Mouse (Mus musculus) intestine, postnatal 0 days (tissue): ENCODE results near the gene Qtrt1. TPM values are rescaled to one million over a fixed set of nuclear protein-coding genes. Genes with fewer than 3 reads are reported as not detected.
"Not testable (repeated sequence)": the region's sequence is repeated elsewhere in the genome, so short reads cannot be mapped to it uniquely, and the experiment has no call there.

ENCODE experiments used
- ATAC-seq: fragments of 200-750 bp; cut with Nextera tagmentation; 2 replicates; pipeline ENCODE4 v1.8.0; 2017; ENCODE audit warnings: mild to moderate bottlenecking, moderate TSS enrichment, moderate library complexity
- H3K27ac ChIP-seq: fragments of 300-500 bp; sonication (generic); 2 replicates; pipeline ENCODE4 v1.5.1; 2014; ENCODE audit warnings: mild to moderate bottlenecking, low read depth, low read length, moderate library complexity
- H3K27me3 ChIP-seq: fragments of 300-500 bp; sonication (generic); replicated peaks from 2 replicates; pipeline ENCODE4 v1.6.1; 2014; ENCODE audit warnings: low read length, mixed read lengths; ENCODE audit not compliant: control insufficient read depth, insufficient read depth
- H3K36me3 ChIP-seq: fragments of 300-500 bp; sonication (generic); 2 replicates; pipeline ENCODE4 v1.6.1; 2014; ENCODE audit warnings: mild to moderate bottlenecking, moderate library complexity; ENCODE audit not compliant: control insufficient read depth, insufficient read depth
- H3K4me1 ChIP-seq: fragments of 300-500 bp; sonication (generic); replicated peaks from 2 replicates; pipeline ENCODE4 v1.6.1; 2014; ENCODE audit warnings: antibody characterized with exemption, low read length, mixed read lengths; ENCODE audit not compliant: control insufficient read depth, insufficient read depth
- H3K4me2 ChIP-seq: fragments of 300-500 bp; sonication (generic); replicated peaks from 2 replicates; pipeline ENCODE4 v1.6.1; 2014; ENCODE audit warnings: low read depth, mild to moderate bottlenecking, moderate library complexity
- H3K4me3 ChIP-seq: fragments of 300-500 bp; sonication (generic); 2 replicates; pipeline ENCODE4 v1.5.1; 2014; ENCODE audit warnings: low read depth, low read length
- H3K9ac ChIP-seq: fragments of 300-500 bp; sonication (generic); 2 replicates; pipeline ENCODE4 v1.6.1; 2014; ENCODE audit warnings: mild to moderate bottlenecking, low read depth, low read length
- H3K9me3 ChIP-seq: fragments of 300-500 bp; sonication (generic); 2 replicates; pipeline ENCODE4 v1.6.1; 2016; ENCODE audit warnings: mixed run types; ENCODE audit not compliant: control insufficient read depth
- CTCF ChIP-seq: sonication (generic); IDR thresholded peaks from 2 replicates; pipeline ENCODE4 v1.5.1; 2016; ENCODE audit warnings: low read depth, mild to moderate bottlenecking, control low read depth, antibody characterized with exemption, moderate library complexity
- WGBS: fragments of 180-500 bp; shearing (Covaris S2); extraction: QIAGEN DNeasy Blood & Tissue Kit; methylation state at CpG from one replicate; pipeline ENCODE4 v1.1.7; 2014; 5-methylcytosine and 5-hydroxymethylcytosine counted together
- polyA plus RNA-seq: library from polyadenylated mRNA; unstranded; fragments of >200 nt; fragmentation: Nextera tagmentation; extraction: Ambion mirVana; gene quantifications from 2 replicates; pipeline ENCODE4 v1.2.1, GENCODE M21; 2015

Qtrt1 gene
- polyA plus RNA-seq, 1 experiment from 2014 or later, result 16.9 TPM

GRCm38 (mm10) chr9:21463766-21464564 is 52.3 kb downstream of the Qtrt1 start:
- Histone ChIP-seq H3K36me3 (peaks cover 49% of the 10 kb centered on the region), H3K9me3 (no peaks in the 10 kb centered on the region), H3K4me1 (no peaks in the 10 kb centered on the region), H3K9ac (no peak overlapping the region), H3K4me3 (no peak overlapping the region), H3K27me3 (no peaks in the 10 kb centered on the region), H3K4me2 (no peak overlapping the region), H3K27ac (no peak overlapping the region)
- WGBS, result 85% methylated on average over 3 of the region's 3 CpGs
- no peak for TF ChIP-seq CTCF
- ATAC-seq, result no peak

- H3K9me3 ChIP-seq, H3K27ac ChIP-seq, H3K9ac ChIP-seq, H3K27me3 ChIP-seq, H3K4me1 ChIP-seq, H3K4me3 ChIP-seq, ATAC-seq, H3K4me2 ChIP-seq: not testable (repeated sequence)
- H3K36me3 ChIP-seq, result peaks cover 54% of the 10 kb centered on the region
- WGBS, result 92% methylated on average over 7 of the region's 7 CpGs
These were observed 52.9 kb downstream of the Qtrt1 start for GRCm38 (mm10) chr9:21464565-21464928.

- TF ChIP-seq CTCF, result peak; percentile 75
- 0 out of 2 replicates have a peak, but pooled peaks have one; percentile 39 for ATAC-seq
- 78% methylated on average over 20 of the region's 20 CpGs for WGBS
- no peaks in the 10 kb centered on the region for H3K27me3 ChIP-seq
- no peak overlapping the region for H3K27ac ChIP-seq
- H3K36me3 ChIP-seq, result peaks cover 89% of the 10 kb centered on the region
- H3K4me2 ChIP-seq, result no peak overlapping the region
- H3K4me3 ChIP-seq, result no peak overlapping the region
- no peaks in the 10 kb centered on the region for H3K9me3 ChIP-seq
- no peak overlapping the region for H3K9ac ChIP-seq
- no peaks in the 10 kb centered on the region for H3K4me1 ChIP-seq
These were observed 57.7 kb downstream of the Qtrt1 start for GRCm38 (mm10) chr9:21469032-21470024.

Other genes with a start within 250 kb of the Qtrt1 start
- 2.8 and 3.5 TPM in 2 replicates for gene Pde4a, start 246.1 kb upstream of the Qtrt1 start, polyA plus RNA-seq
- gene Keap1, start 172.5 kb upstream of the Qtrt1 start, polyA plus RNA-seq, result 38.3 and 42.4 TPM in 2 replicates
- not detected in 2 replicates for gene S1pr5, start 163.4 kb upstream of the Qtrt1 start, polyA plus RNA-seq
- 44.7 and 48.1 TPM in 2 replicates for gene Atg4d, start 146.5 kb upstream of the Qtrt1 start, polyA plus RNA-seq
- gene Kri1, start 123.9 kb upstream of the Qtrt1 start, polyA plus RNA-seq, result 7.0 and 7.2 TPM in 2 replicates
- 24.1 and 25.8 TPM in 2 replicates for gene Cdkn2d, start 120.4 kb upstream of the Qtrt1 start, polyA plus RNA-seq
- gene Ap1m2, start 99.5 kb upstream of the Qtrt1 start, polyA plus RNA-seq, result 192 and 208 TPM in 2 replicates
- 13.3 and 13.8 TPM in 2 replicates for gene Slc44a2, start 91.1 kb upstream of the Qtrt1 start, polyA plus RNA-seq
- 41.0 and 42.8 TPM in 2 replicates for gene Ilf3, start 44.0 kb upstream of the Qtrt1 start, polyA plus RNA-seq
- 69.6 and 74.7 TPM in 2 replicates for gene Dnm2, start 13.1 kb downstream of the Qtrt1 start, polyA plus RNA-seq
- 31.1 and 31.4 TPM in 2 replicates for gene Tmed1, start 98.4 kb downstream of the Qtrt1 start, polyA plus RNA-seq
- 0.43 and 1.1 TPM in 2 replicates for gene AB124611, start 114.3 kb downstream of the Qtrt1 start, polyA plus RNA-seq
- 10.0 and 11.9 TPM in 2 replicates for gene Carm1, start 135.1 kb downstream of the Qtrt1 start, polyA plus RNA-seq
- 15.1 and 15.9 TPM in 2 replicates for gene Timm29, start 180.9 kb downstream of the Qtrt1 start, polyA plus RNA-seq
- gene Yipf2, start 181.0 kb downstream of the Qtrt1 start, polyA plus RNA-seq, result 19.2 and 20.1 TPM in 2 replicates
- 22.1 and 24.4 TPM in 2 replicates for gene Smarca4, start 204.3 kb downstream of the Qtrt1 start, polyA plus RNA-seq